Mouse (Mus musculus) lung, adult 18-20 months (tissue): ENCODE data around the gene Scml4.

ENCODE experiments used
- DNase-seq, 2 experiments: peaks; one replicate each; pipeline ENCODE4 v3.0.0; 2022; ENCODE audit warnings: mixed read lengths in 2 of 2

Gene Scml4

DNA sequence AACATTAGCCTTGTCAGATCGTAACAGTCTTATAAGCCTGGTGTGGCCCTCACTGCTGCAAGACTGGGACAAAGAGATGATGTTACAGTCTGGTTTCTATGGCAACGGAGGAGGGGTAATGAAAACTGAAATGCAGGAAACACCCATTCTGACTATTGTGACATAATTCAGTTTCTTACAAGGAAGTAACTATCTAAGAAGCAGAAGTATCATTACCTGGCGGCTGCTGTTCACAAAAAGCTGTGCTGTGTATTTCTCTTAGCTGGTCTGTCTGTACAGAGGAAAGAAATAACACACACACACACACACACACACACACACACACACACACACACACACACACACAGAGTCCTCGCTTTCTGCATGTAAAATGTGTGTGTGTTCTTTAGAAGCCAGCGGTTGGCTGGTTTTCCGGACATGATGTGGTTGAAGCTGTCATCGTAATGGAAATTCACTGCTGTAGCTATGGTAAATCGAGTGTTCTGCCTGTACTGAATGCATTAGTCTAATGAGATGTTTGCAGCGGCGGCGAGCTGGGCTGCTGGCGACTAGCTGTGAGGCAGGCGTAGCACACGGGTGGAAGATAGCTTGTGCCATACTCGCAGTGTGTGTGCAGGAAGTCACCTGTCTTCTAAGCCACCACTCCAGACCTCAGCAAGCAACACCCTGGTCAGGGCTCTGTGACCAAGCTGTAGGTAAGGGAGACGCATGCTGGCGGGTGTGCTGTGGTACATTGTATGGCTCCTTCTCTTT is at the start of gene Scml4:
Gene Scml4 (plus strand): TSS at position 212 of the 753 bp plus-strand sequence.
- peak; percentile 36 to 48 for DNase-seq

DNA sequence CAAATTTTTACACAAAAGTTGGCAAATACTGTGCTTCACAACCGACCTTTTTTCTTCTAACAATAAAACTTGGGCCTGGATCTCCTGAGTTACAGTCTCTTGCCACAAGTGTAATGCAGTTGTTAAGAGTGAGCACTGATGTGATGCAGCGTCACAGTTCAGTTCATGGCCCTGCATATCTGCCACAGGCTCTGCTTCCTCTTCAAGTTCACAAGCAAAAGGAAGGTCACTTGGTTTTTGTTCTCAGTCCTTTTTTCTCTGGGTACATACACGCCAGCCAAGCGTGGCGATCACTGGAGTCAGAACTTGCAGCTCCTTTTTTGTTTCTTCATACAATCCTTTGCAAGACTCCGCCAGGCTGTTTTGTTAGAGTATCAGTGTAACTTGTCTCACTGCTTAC is 34.2 kb upstream of the Scml4 start:
- no peak for DNase-seq

GRCm38 (mm10) chr10:42827155-42827554 is 33.0 kb upstream of the Scml4 start:
- DNase-seq: no peak

GRCm38 (mm10) chr10:42830007-42830406 is 30.2 kb upstream of the Scml4 start:
- no peak for DNase-seq

- DNase-seq: peak; percentile 77 to 85
Measured at GRCm38 (mm10) chr10:42830409-42830808, 29.8 kb upstream of the Scml4 start.

GRCm38 (mm10) chr10:42832677-42833076 is 27.5 kb upstream of the Scml4 start:
- no peak for DNase-seq

GRCm38 (mm10) chr10:42833871-42834727 is 26.1 kb upstream of the Scml4 start:
- DNase-seq: peak; percentile 73 to 81

GRCm38 (mm10) chr10:42838106-42838505 is 22.1 kb upstream of the Scml4 start:
- DNase-seq: no peak

- DNase-seq: no peak
Measured at GRCm38 (mm10) chr10:42838736-42839135, 21.4 kb upstream of the Scml4 start.

DNA sequence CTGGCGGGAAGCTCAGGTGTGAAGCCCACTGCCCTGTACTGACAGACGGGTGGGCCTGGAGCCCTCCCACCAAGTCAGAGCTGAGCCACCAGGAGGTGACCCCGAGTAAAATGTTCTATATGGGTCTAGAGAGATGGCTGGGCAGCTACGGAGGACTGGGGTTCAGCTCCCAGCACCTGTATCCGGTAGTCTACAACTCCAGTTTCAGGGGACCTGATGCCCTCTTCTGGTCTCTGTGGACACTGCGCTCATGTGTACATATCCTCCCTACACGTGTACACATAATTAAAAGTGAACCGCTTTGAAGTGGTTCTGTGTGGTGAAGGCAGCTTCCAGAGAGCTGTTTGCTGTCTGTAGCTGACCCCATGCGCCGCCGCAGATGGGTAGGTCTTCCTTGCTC is 20.1 kb upstream of the Scml4 start:
- DNase-seq: no peak

GRCm38 (mm10) chr10:42841531-42842195 is 18.5 kb upstream of the Scml4 start:
- no peak for DNase-seq

- DNase-seq: peak; percentile 59 to 73
Measured at GRCm38 (mm10) chr10:42842358-42842757, 17.8 kb upstream of the Scml4 start.

DNA sequence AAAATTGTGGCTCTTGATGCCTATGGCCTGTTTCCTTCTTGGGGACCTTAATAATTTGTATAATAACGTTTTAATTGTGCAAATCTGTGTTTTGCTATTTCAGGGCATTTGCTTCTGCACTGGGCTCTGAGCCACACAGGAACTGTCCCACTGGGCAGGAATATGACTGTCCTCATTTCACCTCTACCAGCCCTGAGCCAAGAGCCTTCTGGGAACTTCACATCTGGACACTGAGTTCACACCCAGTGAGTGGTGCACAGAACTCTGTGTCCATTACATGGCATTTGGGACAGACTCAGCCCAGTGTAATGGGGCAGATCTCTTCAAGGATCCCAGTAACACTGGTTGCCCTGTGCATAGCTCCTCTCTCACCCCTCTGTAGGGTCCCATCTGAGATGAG is 16.8 kb upstream of the Scml4 start:
- peak in 1 of 2 experiments; percentile 34 for DNase-seq

- no peak for DNase-seq
Measured at GRCm38 (mm10) chr10:42845480-42845879, 14.7 kb upstream of the Scml4 start.

DNA sequence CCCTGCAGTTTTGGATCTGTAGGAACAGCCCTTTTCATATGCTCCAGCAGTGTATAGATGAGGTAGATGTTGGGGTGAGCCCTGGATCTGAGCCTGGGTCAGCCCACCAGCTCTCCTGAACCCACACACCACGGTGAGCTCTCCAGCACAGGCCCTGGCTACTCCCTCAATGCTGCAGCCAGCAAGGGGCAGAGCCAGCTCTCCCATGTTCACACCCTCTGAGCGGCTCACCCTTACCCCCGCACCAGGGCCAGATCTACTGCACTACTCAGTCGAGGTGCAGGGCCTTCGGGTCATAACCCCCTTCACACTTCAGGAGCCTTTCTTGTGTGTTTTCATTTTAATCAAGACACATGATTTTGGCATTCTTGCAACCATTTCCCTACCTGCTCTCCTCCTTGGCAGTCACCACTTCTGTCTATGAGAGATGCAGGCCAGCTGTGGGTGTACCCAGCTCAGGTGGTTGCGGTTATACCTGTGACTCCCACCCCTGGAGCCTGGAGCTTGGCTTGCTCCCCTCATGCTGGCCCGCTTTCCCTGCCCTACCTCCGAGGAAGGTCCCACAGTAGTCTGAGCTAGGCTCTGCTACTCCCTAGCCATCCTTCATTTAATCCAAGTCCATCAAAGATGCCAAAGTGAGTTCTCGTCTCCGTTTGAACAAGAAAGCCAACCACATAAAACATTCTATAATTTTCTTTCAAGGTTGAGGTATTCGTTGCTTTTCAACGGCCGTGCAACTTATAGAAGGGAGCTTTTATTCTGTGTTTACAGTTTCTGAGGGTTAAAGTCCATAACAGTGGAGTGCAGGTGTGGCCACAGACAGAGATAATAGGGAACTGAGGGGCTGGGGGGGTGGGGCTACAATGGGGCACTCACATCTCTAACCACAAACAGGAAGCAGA is 11.7 kb upstream of the Scml4 start:
- no peak for DNase-seq

DNA sequence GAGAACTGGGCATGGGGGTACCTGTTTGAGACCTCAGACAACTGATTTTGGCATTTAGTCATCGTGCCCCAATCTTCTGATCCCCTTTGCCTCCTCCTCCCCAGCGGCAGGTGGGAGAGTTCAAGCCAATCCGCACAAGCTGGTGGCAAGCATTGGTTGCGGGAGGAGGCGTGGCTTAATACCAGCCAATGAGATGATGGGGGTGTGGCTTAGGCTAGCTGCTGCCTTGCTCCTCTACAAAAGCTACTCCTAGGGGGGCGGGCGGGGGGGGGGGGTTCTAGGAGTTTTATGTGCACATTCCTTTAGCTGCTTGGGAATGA is 11.1 kb upstream of the Scml4 start:
- DNase-seq: no peak

DNA sequence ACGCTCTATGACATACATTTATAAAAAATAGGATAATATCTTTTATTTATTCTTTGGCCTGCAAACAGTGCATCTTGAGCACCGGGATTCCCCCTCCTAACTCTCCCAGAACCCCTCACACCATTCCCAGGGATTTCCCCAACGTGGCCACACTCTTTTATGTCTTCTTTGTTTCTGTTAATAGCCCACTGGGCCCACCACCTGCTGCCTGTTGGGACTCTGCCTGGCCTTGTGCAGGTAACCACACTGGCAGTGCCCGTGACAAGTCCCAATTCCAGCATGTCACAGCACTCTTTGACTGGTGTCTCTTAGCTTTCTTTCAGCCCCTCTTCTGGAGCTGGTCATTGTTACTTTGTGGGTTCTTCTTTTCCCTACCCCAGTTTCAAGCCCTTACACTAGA is 5.3 kb upstream of the Scml4 start:
- no peak for DNase-seq

- peak; percentile 28 to 66 for DNase-seq
Measured at GRCm38 (mm10) chr10:42855250-42855649, 4.9 kb upstream of the Scml4 start.

- no peak for DNase-seq
Measured at GRCm38 (mm10) chr10:42856574-42856973, 3.6 kb upstream of the Scml4 start.

- no peak for DNase-seq
Measured at GRCm38 (mm10) chr10:42857021-42857420, 3.1 kb upstream of the Scml4 start.

GRCm38 (mm10) chr10:42859781-42860158 is 400 bp upstream of the Scml4 start:
- DNase-seq: no peak

- DNase-seq: no peak
Measured at GRCm38 (mm10) chr10:42861446-42861845, 1.3 kb downstream of the Scml4 start.
